Mouse (Mus musculus) heart, embryonic 14.5 days (tissue): ENCODE measurements around the gene Rpl37. TPM values are rescaled to one million over a fixed set of nuclear protein-coding genes. Genes with fewer than 3 reads are reported as not detected.

ENCODE experiments used
- ATAC-seq: fragments of 200-750 bp; cut with Nextera tagmentation; 2 replicates; pipeline ENCODE4 v1.8.0; 2017; ENCODE audit warnings: low read depth, moderate TSS enrichment; ENCODE audit not compliant: insufficient number of reproducible peaks, insufficient read depth, low FRiP score
- H3K27ac ChIP-seq, 2 experiments: fragments of 200-500 bp in 1 of 2; fragments of 300-500 bp in 1 of 2; sonication (generic) in 1 of 2; replicated peaks in 1 of 2; 2 replicates each; pipeline ENCODE4 v1.5.1; 2012 to 2014; ENCODE audit warnings: low read depth in 2 of 2, low read length in 2 of 2, control low read depth in 1 of 2, mild to moderate bottlenecking in 1 of 2, mixed read lengths in 1 of 2; ENCODE audit not compliant: control insufficient read depth in 1 of 2, insufficient read depth in 1 of 2
- H3K27me3 ChIP-seq: fragments of 300-500 bp; sonication (generic); 2 replicates; pipeline ENCODE4 v1.6.1; 2014; ENCODE audit warnings: mild to moderate bottlenecking, low read length, control low read depth; ENCODE audit not compliant: control insufficient read depth, insufficient read depth
- H3K36me3 ChIP-seq: fragments of 300-500 bp; sonication (generic); 2 replicates; pipeline ENCODE4 v1.6.1; 2014; ENCODE audit warnings: mild to moderate bottlenecking, control low read depth, low read length, mixed read lengths; ENCODE audit not compliant: control insufficient read depth, insufficient read depth
- H3K4me1 ChIP-seq, 2 experiments: fragments of 200-500 bp in 1 of 2; fragments of 300-500 bp in 1 of 2; sonication (generic) in 1 of 2; 2 replicates each; pipeline ENCODE4 v1.6.1; 2012 to 2014; ENCODE audit warnings: low read length in 2 of 2, control low read depth in 1 of 2, mixed read lengths in 1 of 2; ENCODE audit not compliant: control insufficient read depth in 2 of 2, insufficient read depth in 2 of 2
- H3K4me2 ChIP-seq: fragments of 300-500 bp; sonication (generic); 2 replicates; pipeline ENCODE4 v1.6.1; 2014; ENCODE audit warnings: mild to moderate bottlenecking, low read length
- H3K4me3 ChIP-seq, 2 experiments: fragments of 200-500 bp in 1 of 2; fragments of 300-500 bp in 1 of 2; sonication (generic) in 1 of 2; 2 replicates each; pipeline ENCODE4 v1.5.1; 2012 to 2014; ENCODE audit warnings: low read length in 2 of 2, mild to moderate bottlenecking in 2 of 2, control low read depth in 1 of 2, low read depth in 1 of 2, moderate library complexity in 1 of 2; ENCODE audit not compliant: control insufficient read depth in 1 of 2, insufficient read depth in 1 of 2
- H3K9ac ChIP-seq: fragments of 300-500 bp; sonication (generic); 2 replicates; pipeline ENCODE4 v1.6.1; 2014; ENCODE audit warnings: mild to moderate bottlenecking, low read length
- H3K9me3 ChIP-seq: fragments of 300-500 bp; sonication (generic); 2 replicates; pipeline ENCODE4 v1.6.1; 2016; ENCODE audit warnings: low read length, control low read depth; ENCODE audit not compliant: control insufficient read depth
- WGBS: fragments of 180-500 bp; shearing (Covaris S2); extraction: QIAGEN DNeasy Blood & Tissue Kit; methylation state at CpG from one replicate; pipeline ENCODE4 v1.1.7; 2014; 5-methylcytosine and 5-hydroxymethylcytosine counted together
- polyA plus RNA-seq: library from polyadenylated mRNA; unstranded; fragments of >200 nt; fragmentation: Nextera tagmentation; extraction: Ambion mirVana; gene quantifications from 2 replicates; pipeline ENCODE4 v1.2.1, GENCODE M21; 2014

Rpl37 gene
- polyA plus RNA-seq, 1 experiment from 2014 or later = 512 TPM

GRCm38 (mm10) chr15:5115173-5115572, 1.3 kb upstream of the Rpl37 start:
- ATAC-seq = no peak
- Histone ChIP-seq H3K27me3 (no peaks in the 10 kb centered on the region), H3K9me3 (no peaks in the 10 kb centered on the region), H3K4me2 (peak overlapping the region; percentile 71), H3K36me3 (peaks cover 30% of the 10 kb centered on the region), H3K4me1 (peaks cover 7 to 33% of the 10 kb centered on the region in 2 experiments; a peak in 3 of 4 replicates), H3K9ac (peak overlapping the region; percentile 82), H3K4me3 (peak overlapping the region; percentile 20 to 61; a peak in 3 of 4 replicates), H3K27ac (peak overlapping the region; percentile 95 to 98)
- WGBS = 54% methylated on average over 8 of the region's 8 CpGs

GRCm38 (mm10) chr15:5117031-5117601, 671 bp downstream of the Rpl37 start:
- peaks cover 49% of the 10 kb centered on the region for H3K36me3 ChIP-seq
- H3K27ac ChIP-seq = peak overlapping the region; percentile 55 to 95
- peak overlapping the region; percentile 75 for H3K4me2 ChIP-seq
- ATAC-seq = peak; percentile 2; the same call in 1 of the 2 replicates
- no peaks in the 10 kb centered on the region for H3K9me3 ChIP-seq
- H3K27me3 ChIP-seq = no peaks in the 10 kb centered on the region
- H3K9ac ChIP-seq = peak overlapping the region; percentile 80
- H3K4me1 ChIP-seq = peaks cover 7 to 34% of the 10 kb centered on the region in 2 experiments; a peak in 3 of 4 replicates
- 1% methylated on average over 22 of the region's 22 CpGs for WGBS
- peak overlapping the region; percentile 61 to 80 for H3K4me3 ChIP-seq

GRCm38 (mm10) chr15:5118626-5119025, 2.2 kb downstream of the Rpl37 start:
- 0 out of 2 replicates have a peak overlapping the region, but pooled peaks have one; percentile 75 for H3K4me2 ChIP-seq
- ATAC-seq = no peak
- H3K27ac ChIP-seq = no peak overlapping the region
- no peak overlapping the region for H3K9ac ChIP-seq
- H3K4me1 ChIP-seq = peaks cover 7 to 34% of the 10 kb centered on the region in 2 experiments; a peak in 3 of 4 replicates
- H3K36me3 ChIP-seq = peaks cover 60% of the 10 kb centered on the region
- no peak overlapping the region for H3K4me3 ChIP-seq
- no peaks in the 10 kb centered on the region for H3K9me3 ChIP-seq
- WGBS = 83% methylated on average over 9 of the region's 9 CpGs
- H3K27me3 ChIP-seq = no peaks in the 10 kb centered on the region

- Histone ChIP-seq H3K36me3 (peaks cover 65% of the 10 kb centered on the region), H3K4me3 (no peak overlapping the region), H3K4me2 (no peak overlapping the region), H3K9ac (no peak overlapping the region), H3K27me3 (no peaks in the 10 kb centered on the region), H3K9me3 (no peaks in the 10 kb centered on the region), H3K4me1 (peaks cover 7 to 34% of the 10 kb centered on the region in 2 experiments; a peak in 3 of 4 replicates), H3K27ac (no peak overlapping the region)
- no peak for ATAC-seq
- WGBS = 76% methylated on average over 2 of the region's 2 CpGs
Observed at GRCm38 (mm10) chr15:5119192-5119591, 2.7 kb downstream of the Rpl37 start.

- 89% methylated on average over 2 of the region's 2 CpGs for WGBS
- Histone ChIP-seq H3K9me3 (no peaks in the 10 kb centered on the region), H3K9ac (no peak overlapping the region), H3K36me3 (peaks cover 70% of the 10 kb centered on the region), H3K27me3 (no peaks in the 10 kb centered on the region), H3K4me2 (no peak overlapping the region), H3K4me1 (peaks cover 7 to 34% of the 10 kb centered on the region in 2 experiments; a peak in 3 of 4 replicates), H3K27ac (no peak overlapping the region), H3K4me3 (no peak overlapping the region)
- no peak for ATAC-seq
Observed at GRCm38 (mm10) chr15:5119707-5120106, 3.3 kb downstream of the Rpl37 start.

- H3K4me1 ChIP-seq = peaks cover 3 to 26% of the 10 kb centered on the region in 2 experiments; a peak in 3 of 4 replicates
- no peak for ATAC-seq
- H3K36me3 ChIP-seq = peaks cover 75% of the 10 kb centered on the region
- no peak overlapping the region for H3K9ac ChIP-seq
- WGBS = 86% methylated on average over 12 of the region's 12 CpGs
- H3K27ac ChIP-seq = no peak overlapping the region
- H3K27me3 ChIP-seq = no peaks in the 10 kb centered on the region
- no peaks in the 10 kb centered on the region for H3K9me3 ChIP-seq
- H3K4me2 ChIP-seq = no peak overlapping the region
- no peak overlapping the region for H3K4me3 ChIP-seq
Observed at GRCm38 (mm10) chr15:5121535-5122313, 5.3 kb downstream of the Rpl37 start.

GRCm38 (mm10) chr15:5126456-5126855, 10.0 kb downstream of the Rpl37 start:
- H3K27me3 ChIP-seq = no peaks in the 10 kb centered on the region
- ATAC-seq = no peak
- no peak overlapping the region for H3K27ac ChIP-seq
- 74% methylated on average over 4 of the region's 4 CpGs for WGBS
- no peak overlapping the region for H3K4me3 ChIP-seq
- no peaks in the 10 kb centered on the region for H3K9me3 ChIP-seq
- no peak overlapping the region for H3K9ac ChIP-seq
- H3K4me2 ChIP-seq = no peak overlapping the region
- peaks cover 32% of the 10 kb centered on the region for H3K36me3 ChIP-seq
- no peaks in the 10 kb centered on the region for H3K4me1 ChIP-seq
